Mouse (Mus musculus): ENCODE data around the gene Med13l. TPM values are rescaled to one million over a fixed set of nuclear protein-coding genes. Genes with fewer than 3 reads are reported as not detected.

The Med13l gene
- polyA plus RNA-seq (2012; rRNA removed), result 5.1 and 7.5 TPM in 2 replicates

DNA sequence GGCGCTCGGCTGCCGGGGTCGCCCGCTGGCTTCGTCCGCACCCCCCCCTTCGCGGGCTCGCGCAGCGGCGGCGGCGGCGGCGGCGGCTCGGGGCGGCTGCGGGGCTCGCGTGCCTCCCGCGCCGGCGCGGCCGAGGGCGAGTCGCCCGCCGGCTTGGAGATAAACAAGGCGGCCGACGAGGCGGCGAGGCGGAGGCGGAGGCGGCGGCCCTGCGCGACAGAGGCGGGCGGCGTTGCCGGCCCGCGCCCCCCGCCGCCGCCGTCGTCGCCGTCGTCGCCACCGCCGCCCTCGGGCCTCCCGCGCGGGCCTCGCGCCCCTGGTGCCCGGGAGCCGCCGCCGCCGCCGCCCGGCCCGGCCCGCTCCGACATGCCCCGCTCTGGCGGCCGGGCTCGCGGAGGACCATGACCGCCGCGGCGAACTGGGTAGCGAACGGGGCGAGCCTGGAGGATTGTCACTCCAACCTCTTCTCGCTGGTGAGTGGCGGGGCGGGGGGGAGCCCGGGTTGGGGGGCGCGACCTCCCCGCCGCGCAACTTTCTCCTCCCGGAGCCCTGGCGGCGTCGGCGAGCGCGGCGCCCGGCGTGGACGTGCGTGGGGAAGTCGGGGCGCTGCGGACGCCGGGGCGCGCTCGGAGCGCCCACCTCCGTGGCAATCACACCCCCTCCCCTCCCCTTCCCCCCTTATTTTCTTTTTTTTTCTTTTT is at the start of gene Med13l:
TSS of gene Med13l (plus strand) at position 295 of the 701 bp plus-strand sequence.

Data from liver, embryonic 14 days (tissue).